Mouse (Mus musculus) frontal cortex, adult (tissue): ENCODE measurements at regions not wholly inside any gene's neighbourhood (a gene's known extent, or its start where the extent isn't known, plus 50 kb on each side); places are given as distances from the start of the nearest gene placed in this dataset.
A peak's percentile ranks its signal among the peaks of the same experiment; 100 is the strongest.

Experiments used
- ATAC-seq: cut with Nextera tagmentation; 2 replicates; pipeline ENCODE4 v1.9.2; 2017; ENCODE audit warnings: mild to moderate bottlenecking, moderate library complexity, mixed read lengths; ENCODE audit not compliant: low TSS enrichment

GRCm38 (mm10) chr1:151087811-151088511, 94.4 kb upstream of the Gm47985 start:
- peak; percentile 94 for ATAC-seq

DNA sequence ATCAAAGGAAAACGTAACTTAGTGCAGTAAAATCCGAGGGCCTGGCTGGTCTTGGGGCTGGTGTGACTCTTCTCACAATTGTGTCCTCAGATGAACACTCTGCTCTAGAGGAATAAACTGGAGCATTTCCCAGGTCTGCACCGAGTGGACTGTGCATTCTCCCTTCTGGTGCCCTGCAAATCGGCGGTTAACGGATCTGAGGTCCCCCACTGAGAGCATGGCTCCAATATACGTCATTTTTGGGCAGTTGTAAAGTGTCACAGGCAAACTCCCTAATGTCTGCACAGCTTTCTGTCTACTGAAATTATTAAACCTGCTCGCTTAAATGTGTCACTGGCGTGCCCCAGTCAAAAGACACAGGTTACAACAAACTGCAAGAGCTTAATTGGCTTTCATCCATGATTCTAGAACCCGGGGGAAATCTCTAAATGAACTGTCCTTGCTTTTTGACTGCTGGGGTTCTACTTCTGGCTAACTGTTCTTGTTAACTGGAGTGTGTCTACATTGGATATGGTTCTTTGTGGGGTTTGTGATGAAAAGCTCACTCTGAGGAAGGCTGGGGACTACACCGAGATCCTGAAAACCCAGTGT, 93.7 kb upstream of the Gm47985 start:
- peak; percentile 32 for ATAC-seq

DNA sequence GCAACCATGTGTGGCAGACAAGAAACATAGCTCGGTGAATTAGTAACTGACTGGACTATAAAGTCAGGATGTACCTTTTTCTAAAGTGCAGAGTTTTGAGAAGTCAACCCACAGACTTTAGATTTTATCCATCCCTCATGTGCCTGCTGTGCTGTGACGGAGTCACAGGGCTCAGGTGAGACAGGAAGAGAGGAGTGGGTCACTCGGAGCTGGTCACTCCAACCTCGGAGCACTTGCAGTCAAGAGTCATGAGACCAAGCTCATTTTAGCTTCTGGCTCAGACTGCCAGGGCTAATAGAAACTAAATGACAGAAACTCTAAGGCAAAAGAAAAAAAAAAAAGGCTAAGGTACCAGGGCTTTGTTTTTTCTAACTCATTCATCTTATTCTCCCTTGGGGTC, 90.3 kb upstream of the Gm47985 start:
- no peak for ATAC-seq

DNA sequence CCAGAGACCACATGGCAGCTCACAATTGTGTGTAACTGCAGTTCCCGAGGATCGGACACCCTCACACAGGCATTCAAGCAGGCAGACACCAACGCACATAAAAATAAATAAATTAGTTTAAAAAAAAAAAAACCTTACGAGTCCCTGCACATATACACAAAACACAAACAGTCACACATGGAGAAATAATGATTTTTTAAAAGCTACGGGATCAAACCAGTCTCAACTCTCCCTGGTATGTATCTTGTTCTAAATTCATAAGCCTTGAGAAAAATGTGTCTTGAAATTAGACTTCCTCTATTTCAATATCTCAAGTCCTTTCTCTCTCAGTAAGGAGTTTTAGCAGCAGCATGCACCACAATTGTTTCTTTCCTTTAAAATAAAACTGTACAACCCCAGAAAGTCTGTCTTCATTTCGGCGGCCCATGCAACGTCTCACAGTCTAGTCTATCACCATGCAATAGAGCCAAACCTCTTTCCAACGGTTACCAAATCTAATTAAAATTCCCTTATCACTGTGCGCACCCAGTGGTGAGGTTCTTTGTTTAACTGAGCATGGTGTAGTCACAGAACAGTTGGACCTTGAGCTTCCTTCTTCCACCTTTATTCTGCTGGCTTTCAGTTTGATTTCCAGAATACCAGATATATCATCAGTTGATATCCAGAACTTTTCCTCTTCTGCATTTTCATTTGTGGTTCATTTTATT, 86.8 kb upstream of the Gm47985 start:
- peak; percentile 70 for ATAC-seq

DNA sequence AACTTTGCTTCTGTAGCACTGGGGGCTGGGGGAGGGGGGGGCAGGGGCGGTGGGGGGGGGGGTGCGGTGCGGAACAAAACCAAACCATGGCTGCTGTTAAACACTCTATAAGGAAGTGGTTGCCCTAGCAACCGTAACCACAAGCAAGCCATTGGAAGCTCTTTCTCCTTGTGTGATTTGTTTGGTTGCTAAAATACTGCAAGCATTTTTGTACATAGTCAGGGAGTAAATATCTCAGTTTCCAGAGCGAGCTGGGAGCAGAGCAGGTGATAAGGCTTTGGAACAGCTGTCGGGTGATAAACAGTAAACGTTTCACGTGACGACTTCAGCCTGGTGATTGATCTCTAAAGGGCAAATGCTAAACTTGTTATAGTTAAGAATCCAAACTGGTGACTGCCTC, 86.3 kb upstream of the Gm47985 start:
- peak; percentile 72 for ATAC-seq

GRCm38 (mm10) chr1:151097506-151097905, 84.8 kb upstream of the Gm47985 start:
- no peak for ATAC-seq

DNA sequence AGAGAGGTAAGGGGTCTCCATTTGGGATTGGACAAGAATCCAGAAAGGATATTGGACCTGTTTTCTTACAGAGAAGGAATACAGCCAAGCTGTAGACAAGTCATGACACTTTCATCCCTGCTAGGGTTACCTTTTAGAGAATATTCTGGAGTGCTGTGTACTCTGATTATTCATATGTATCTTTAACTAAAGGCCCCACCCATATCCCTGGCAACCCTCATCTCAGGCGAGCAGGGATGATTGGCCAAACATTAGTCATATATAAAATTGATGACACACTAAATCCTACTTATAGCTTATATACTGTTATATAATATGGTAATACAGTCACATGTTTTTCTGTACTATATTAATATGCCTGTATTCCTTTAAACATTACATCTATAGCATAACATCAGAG, 83.6 kb upstream of the Gm47985 start:
- no peak for ATAC-seq

- no peak for ATAC-seq
Measured at GRCm38 (mm10) chr1:151100565-151101483, 81.5 kb upstream of the Gm47985 start.

DNA sequence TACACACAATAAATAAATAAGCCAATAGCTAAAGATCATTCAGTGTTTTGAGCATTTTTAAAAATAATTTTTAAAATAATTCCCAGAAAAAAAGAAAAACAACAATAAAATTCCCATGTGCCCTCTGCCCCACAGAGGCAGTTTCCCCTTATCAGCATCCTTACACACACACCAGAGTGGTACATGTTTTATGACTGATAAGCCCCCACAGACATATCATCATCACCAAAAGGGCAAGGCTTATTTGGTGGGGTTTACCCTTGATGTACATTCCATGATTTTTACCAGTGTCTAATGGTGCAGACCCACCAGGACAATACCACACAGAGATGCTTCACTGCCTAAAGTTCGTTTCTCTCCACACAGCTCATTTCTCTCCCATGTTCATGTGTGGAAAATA, 80.8 kb upstream of the Gm47985 start:
- no peak for ATAC-seq

- ATAC-seq = no peak
Measured at GRCm38 (mm10) chr1:151102061-151102460, 80.3 kb upstream of the Gm47985 start.

GRCm38 (mm10) chr1:151102646-151103391, 79.5 kb upstream of the Gm47985 start:
- peak; percentile 55 for ATAC-seq

- ATAC-seq = peak; percentile 47; the same call in 1 of the 2 replicates
Measured at GRCm38 (mm10) chr1:151103522-151104037, 78.8 kb upstream of the Gm47985 start.

DNA sequence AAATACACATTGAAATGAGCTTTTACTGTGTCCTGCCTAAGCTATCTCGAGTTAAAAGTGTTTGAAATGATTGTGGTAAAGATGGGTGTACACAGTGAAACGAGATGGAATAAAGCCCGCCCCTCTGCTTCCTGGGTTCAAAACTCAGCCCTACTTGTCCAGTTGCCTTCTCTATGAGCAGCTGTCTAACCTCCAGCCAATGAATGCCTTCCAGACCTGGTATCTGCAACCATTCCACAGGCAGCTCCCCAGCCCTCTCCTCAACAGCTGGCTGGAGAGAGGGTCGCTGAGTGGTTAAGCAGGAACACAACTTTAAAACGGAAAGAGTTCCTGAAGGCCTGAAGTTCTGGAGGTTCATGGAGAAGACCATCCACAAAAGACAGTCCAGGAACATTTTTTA, 78.0 kb upstream of the Gm47985 start:
- no peak for ATAC-seq

GRCm38 (mm10) chr1:151104806-151105205, 77.5 kb upstream of the Gm47985 start:
- no peak for ATAC-seq

DNA sequence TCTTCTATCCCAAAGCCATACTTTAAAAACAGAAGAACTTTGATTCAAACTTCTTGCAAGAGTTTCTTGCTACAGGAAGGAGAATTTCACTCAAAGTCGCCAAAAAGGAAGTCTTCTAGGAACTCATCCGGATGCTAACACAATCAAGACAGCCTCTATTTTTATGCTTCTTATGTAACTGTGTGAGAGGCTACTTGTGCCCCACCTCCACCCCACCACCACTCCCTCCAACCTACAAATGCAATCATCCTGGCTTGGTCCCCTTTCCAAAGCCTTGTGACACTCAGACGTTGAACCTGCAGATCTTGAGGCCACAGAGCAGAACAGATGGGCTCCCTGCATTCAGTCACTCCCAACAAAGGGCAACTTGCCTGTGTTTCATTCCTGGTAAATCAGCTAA, 77.1 kb upstream of the Gm47985 start:
- no peak for ATAC-seq

- ATAC-seq = no peak
Measured at GRCm38 (mm10) chr1:151107401-151107800, 74.9 kb upstream of the Gm47985 start.

DNA sequence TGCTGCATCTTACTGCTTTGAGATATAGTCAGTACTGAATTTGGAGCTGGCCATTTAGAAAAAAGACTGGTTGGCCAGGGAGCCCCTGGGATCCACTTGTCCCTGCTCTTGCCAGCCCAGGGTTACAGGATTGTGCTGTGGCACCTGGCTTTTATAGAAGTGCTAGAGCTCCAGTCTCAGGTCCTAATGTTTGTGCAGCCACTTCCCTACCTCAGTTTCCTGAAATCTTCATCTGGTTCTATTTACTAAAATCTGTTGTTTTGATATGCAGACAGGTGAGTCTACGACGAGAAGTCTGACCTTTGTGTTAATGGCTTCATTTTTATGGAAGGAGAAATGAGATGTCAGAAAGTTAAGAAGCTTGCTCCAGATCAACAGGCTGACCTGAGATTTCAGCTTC, 73.0 kb upstream of the Gm47985 start:
- no peak for ATAC-seq

DNA sequence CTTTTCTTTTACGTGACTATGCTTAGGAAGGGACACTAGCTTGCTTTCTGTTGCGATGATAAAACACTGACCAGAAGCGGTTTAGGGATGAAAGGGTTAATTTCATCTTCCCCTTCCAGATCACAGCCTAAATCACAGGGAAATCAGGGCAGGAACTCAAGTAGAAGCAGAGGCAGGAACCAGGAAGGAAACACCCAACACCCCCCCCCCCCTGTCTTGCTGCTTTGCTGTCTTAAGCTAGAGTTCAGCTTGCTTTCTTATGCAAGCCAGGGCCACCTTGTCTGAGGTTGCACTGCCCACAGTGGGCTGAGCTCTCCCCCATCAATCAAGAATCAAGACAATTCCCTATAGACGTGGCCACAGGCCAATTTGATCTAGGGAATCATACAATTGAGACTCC, 71.9 kb upstream of the Gm47985 start:
- ATAC-seq = no peak

GRCm38 (mm10) chr1:151111683-151112082, 70.7 kb upstream of the Gm47985 start:
- ATAC-seq = peak; percentile 35

DNA sequence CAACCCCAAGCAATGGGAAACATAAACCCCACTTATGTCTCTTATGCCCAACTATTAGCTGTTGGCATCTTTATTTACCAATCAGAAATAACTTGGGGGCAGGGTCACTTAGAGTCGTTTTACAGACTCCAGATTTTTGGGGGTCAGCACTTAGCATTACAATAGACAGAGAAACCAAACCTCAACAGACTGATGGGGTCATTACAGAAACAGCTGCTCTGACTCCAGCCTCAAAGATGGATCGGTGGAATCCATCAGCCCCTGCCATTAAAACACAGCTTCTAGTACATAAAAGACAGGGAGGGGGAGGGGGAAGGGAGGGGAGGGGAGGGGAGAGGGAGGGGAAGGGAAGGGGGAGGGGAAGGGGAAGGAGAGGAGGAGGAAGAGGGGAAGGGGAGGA, 69.9 kb upstream of the Gm47985 start:
- no peak for ATAC-seq

DNA sequence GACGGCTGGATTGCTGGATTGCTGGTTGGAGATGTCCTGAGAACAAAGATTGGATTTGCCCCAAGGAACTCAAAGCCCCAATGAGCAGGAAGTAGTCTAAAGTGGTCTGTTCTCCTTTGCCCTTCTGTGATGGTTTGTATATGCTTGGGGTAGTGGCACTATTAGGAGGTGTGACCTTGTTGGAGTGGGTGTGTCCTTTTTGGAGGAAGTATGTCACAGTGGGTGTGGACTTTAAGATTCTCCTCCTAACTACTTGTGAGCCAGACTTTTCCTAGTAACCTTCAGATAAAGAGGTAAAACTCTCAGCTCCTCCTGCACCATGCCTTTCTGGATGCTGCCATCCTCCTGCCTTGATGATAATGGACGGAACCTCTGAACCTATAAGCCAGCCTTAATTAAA, 69.1 kb upstream of the Gm47985 start:
- no peak for ATAC-seq
